Mouse (Mus musculus): ENCODE results near the gene Marc1. TPM values are rescaled to one million over a fixed set of nuclear protein-coding genes. Genes with fewer than 3 reads are reported as not detected.

Gene Marc1
- 379 TPM for polyA plus RNA-seq (2014; fragmentation: Illumina TruSeq; extraction: RNeasy Lipid Tissue Mini Kit (QIAGEN cat#74804); ENCODE audit: low read depth, low replicate concordance)

GRCm38 (mm10) chr1:184810780-184811575 is at the start of gene Marc1:
Gene Marc1, minus strand, starts transcription at chr1:184811313.

GRCm38 (mm10) chr1:184846092-184846750 is 35.1 kb upstream of the Marc1 start, which contains the start of gene Marc2:
Gene Marc2, minus strand, starts transcription at chr1:184846451.

Other genes starting within 250 kb of the Marc1 start
- gene Hlx, start 78.7 kb downstream of the Marc1 start, polyA plus RNA-seq (2014; fragmentation: Illumina TruSeq; extraction: RNeasy Lipid Tissue Mini Kit (QIAGEN cat#74804); ENCODE audit: low read depth, low replicate concordance) = not detected
- gene Marc2, start 35.1 kb upstream of the Marc1 start, polyA plus RNA-seq (2014; fragmentation: Illumina TruSeq; extraction: RNeasy Lipid Tissue Mini Kit (QIAGEN cat#74804); ENCODE audit: low read depth, low replicate concordance) = 441 TPM
- 79.3 TPM for gene C130074G19Rik, start 71.9 kb upstream of the Marc1 start, polyA plus RNA-seq (2014; fragmentation: Illumina TruSeq; extraction: RNeasy Lipid Tissue Mini Kit (QIAGEN cat#74804); ENCODE audit: low read depth, low replicate concordance)
- gene Mark1, start 188.3 kb upstream of the Marc1 start, polyA plus RNA-seq (2014; fragmentation: Illumina TruSeq; extraction: RNeasy Lipid Tissue Mini Kit (QIAGEN cat#74804); ENCODE audit: low read depth, low replicate concordance) = 1.7 TPM

Data from liver, adult 10 weeks (tissue).